Mouse (Mus musculus) urinary bladder, postnatal 36 days (tissue): ENCODE measurements at regions not wholly inside any gene's neighbourhood (a gene's known extent, or its start where the extent isn't known, plus 50 kb on each side); places are given as distances from the start of the nearest gene placed in this dataset.
"Not testable (repeated sequence)": the region's sequence is repeated elsewhere in the genome, so short reads cannot be mapped to it uniquely, and the experiment has no call there.

Source experiments
- DNase-seq, 2 experiments: peaks; one replicate each; pipeline ENCODE4 v3.0.0; 2022; ENCODE audit warnings: low spot score in 2 of 2, mixed read lengths in 1 of 2

- DNase-seq: no peak
Observed at GRCm38 (mm10) chr17:94866630-94867029, 116.8 kb upstream of the Mettl4 start.

GRCm38 (mm10) chr17:94864531-94865318 lies 114.9 kb upstream of the Mettl4 start:
- DNase-seq: peak; percentile 66 to 72

- DNase-seq: not testable (repeated sequence)
Observed at GRCm38 (mm10) chr17:94854698-94855097, 104.9 kb upstream of the Mettl4 start.

- DNase-seq: peak; percentile 72 to 81
Observed at GRCm38 (mm10) chr17:94834446-94835117, 84.8 kb upstream of the Mettl4 start.

- DNase-seq: not testable (repeated sequence)
Observed at GRCm38 (mm10) chr17:94834067-94834445, 84.2 kb upstream of the Mettl4 start.

GRCm38 (mm10) chr17:94826415-94826814 lies 76.6 kb upstream of the Mettl4 start:
- not testable (repeated sequence) for DNase-seq

GRCm38 (mm10) chr17:94808758-94809157 lies 58.9 kb upstream of the Mettl4 start:
- no peak for DNase-seq
